Mouse (Mus musculus): Measurements from ENCODE around the gene Vstm2l. TPM values are rescaled to one million over a fixed set of nuclear protein-coding genes. Genes with fewer than 3 reads are reported as not detected.
A peak's percentile ranks its signal among the peaks of the same experiment; 100 is the strongest.

Vstm2l gene
- polyA plus RNA-seq, 1 experiment from 2014 or later: not detected

DNA sequence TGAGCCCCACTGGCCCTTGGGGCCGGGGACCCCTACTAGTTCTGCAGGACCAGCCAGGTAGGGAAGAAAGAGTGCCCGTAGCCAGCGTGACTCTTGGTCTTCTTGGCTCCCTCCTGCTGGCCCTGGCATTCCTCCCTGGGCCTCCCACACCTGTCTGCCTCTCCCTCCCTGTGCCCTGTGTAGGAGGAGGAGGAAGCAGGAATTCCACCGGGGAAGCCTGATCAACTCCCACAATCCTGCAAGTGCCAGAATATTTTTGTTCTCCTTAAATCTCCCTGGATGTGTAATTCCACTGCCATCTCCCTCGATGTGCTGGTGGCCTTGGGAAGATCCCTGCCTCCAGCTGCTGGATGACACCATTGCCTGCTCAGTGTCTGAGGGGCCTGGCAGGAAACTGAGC lies 10.1 kb downstream of the Vstm2l start:
- ATAC-seq (replicated peaks; ENCODE audit: extremely low read depth, insufficient read depth, low FRiP score): no peak
- no peaks in the 10 kb centered on the region for H3K9me3 ChIP-seq (replicated peaks; ENCODE audit: control insufficient read depth, low read length)
- no peaks in the 10 kb centered on the region for H3K36me3 ChIP-seq (ENCODE audit: control insufficient read depth, insufficient read depth)
- no peaks in the 10 kb centered on the region for H3K4me1 ChIP-seq (ENCODE audit: control insufficient read depth, insufficient read depth, low read length)
- no peak overlapping the region for H3K9ac ChIP-seq (ENCODE audit: low read length)
- no peak overlapping the region for H3K4me2 ChIP-seq (ENCODE audit: low read depth, low read length)
- WGBS: 47% methylated on average over 5 of the region's 5 CpGs
- peaks cover 32% of the 10 kb centered on the region for H3K27me3 ChIP-seq (ENCODE audit: control insufficient read depth, insufficient read depth, low read length)
- H3K4me3 ChIP-seq (ENCODE audit: low read length): no peak overlapping the region
- H3K27ac ChIP-seq (ENCODE audit: low read length): no peak overlapping the region

DNA sequence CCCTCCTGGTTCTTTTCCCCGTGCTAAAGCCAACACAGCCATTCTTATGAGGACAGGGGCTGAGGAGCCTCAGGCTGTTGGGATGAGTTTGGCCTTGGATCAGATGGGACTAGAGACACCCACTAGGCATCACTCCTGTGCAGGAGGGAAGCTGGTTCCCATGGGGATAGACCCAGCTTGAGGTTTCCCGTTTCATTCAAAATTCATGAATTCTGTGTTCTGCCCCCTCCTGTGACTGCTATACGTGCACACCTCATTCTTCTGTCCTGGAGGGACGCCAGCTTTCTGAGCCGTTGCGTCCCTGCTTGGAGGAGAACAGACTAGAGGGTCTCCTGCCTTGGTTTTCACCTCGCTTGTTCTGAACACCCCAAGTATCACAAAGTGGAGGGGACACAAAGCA lies 12.0 kb downstream of the Vstm2l start:
- no peaks in the 10 kb centered on the region for H3K9me3 ChIP-seq (replicated peaks; ENCODE audit: control insufficient read depth, low read length)
- no peak overlapping the region for H3K27ac ChIP-seq (ENCODE audit: low read length)
- 53% methylated on average over 7 of the region's 7 CpGs for WGBS
- H3K4me3 ChIP-seq (ENCODE audit: low read length): no peak overlapping the region
- no peaks in the 10 kb centered on the region for H3K36me3 ChIP-seq (ENCODE audit: control insufficient read depth, insufficient read depth)
- H3K9ac ChIP-seq (ENCODE audit: low read length): no peak overlapping the region
- ATAC-seq (replicated peaks; ENCODE audit: extremely low read depth, insufficient read depth, low FRiP score): no peak
- H3K4me2 ChIP-seq (ENCODE audit: low read depth, low read length): no peak overlapping the region
- H3K27me3 ChIP-seq (ENCODE audit: control insufficient read depth, insufficient read depth, low read length): peaks cover 29% of the 10 kb centered on the region
- no peaks in the 10 kb centered on the region for H3K4me1 ChIP-seq (ENCODE audit: control insufficient read depth, insufficient read depth, low read length)

DNA sequence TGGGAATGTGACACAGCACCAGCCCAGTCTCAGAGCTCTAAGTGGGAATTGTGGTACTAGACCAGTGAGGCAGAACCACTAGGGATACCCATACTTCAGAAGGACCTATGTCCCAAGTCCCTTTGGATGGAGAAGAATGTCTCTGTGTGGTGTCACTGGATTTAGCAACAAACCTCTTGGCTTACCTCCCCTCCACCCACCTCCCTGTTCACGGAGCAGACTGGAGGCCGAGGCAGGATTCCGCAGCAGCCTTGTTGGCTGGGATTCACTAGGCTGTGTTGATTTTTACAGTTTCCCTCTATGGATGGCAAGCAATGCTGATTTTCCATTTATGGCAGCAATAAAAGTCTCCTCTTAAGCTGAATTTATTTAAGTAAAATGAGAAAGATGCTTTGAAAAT lies 12.5 kb downstream of the Vstm2l start:
- Histone ChIP-seq H3K4me3 (ENCODE audit: low read length) (no peak overlapping the region), H3K27me3 (ENCODE audit: control insufficient read depth, insufficient read depth, low read length) (peaks cover 29% of the 10 kb centered on the region), H3K27ac (ENCODE audit: low read length) (no peak overlapping the region), H3K36me3 (ENCODE audit: control insufficient read depth, insufficient read depth) (no peaks in the 10 kb centered on the region), H3K9me3 (replicated peaks; ENCODE audit: control insufficient read depth, low read length) (no peaks in the 10 kb centered on the region), H3K9ac (ENCODE audit: low read length) (no peak overlapping the region), H3K4me2 (ENCODE audit: low read depth, low read length) (no peak overlapping the region), H3K4me1 (ENCODE audit: control insufficient read depth, insufficient read depth, low read length) (no peaks in the 10 kb centered on the region)
- no peak for ATAC-seq (replicated peaks; ENCODE audit: extremely low read depth, insufficient read depth, low FRiP score)
- 65% methylated on average over 3 of the region's 3 CpGs for WGBS

DNA sequence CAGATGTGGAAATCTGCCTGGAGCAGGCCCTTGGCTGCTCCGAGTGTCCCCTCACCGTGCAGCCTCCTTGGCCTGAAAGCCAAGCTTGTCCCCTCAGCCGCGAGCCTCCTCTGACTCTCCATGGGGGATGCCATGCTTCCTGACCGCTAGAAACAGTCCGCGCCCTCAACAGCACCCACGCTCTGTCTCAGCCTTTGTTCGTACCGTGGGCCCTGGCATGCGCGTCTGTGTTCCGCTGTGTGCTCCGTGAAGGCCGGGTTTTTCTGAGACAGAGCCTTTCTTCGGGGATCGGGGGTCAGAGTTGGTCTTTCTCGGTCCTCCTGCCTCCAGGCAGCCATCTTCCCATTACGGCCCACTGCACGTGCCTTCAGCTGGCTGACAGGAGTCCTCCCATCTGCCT lies 12.9 kb downstream of the Vstm2l start:
- ATAC-seq (replicated peaks; ENCODE audit: extremely low read depth, insufficient read depth, low FRiP score): no peak

DNA sequence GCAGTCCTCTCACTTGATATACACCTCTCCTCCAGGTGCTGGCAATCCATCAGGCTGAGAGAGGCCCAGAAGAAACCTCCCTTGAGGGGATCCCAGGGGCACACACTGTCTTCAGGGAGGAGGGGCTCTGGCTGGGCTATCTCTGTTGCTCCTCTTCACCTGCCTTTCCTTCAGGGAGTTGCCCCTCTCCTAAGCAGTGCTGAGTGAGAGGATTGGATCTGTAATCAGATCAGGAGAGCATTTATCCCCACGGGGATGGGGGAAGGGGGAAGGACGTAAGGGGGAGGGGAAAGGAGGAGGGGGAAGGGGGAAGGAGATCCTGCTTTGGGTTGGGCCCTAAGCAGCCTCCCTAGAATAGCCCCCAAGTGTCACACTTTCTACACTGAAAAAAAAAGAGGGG lies 13.4 kb downstream of the Vstm2l start:
- H3K4me1 ChIP-seq (ENCODE audit: control insufficient read depth, insufficient read depth, low read length): no peaks in the 10 kb centered on the region
- H3K9ac ChIP-seq (ENCODE audit: low read length): no peak overlapping the region
- no peaks in the 10 kb centered on the region for H3K36me3 ChIP-seq (ENCODE audit: control insufficient read depth, insufficient read depth)
- no peak overlapping the region for H3K4me2 ChIP-seq (ENCODE audit: low read depth, low read length)
- no peaks in the 10 kb centered on the region for H3K9me3 ChIP-seq (replicated peaks; ENCODE audit: control insufficient read depth, low read length)
- H3K27me3 ChIP-seq (ENCODE audit: control insufficient read depth, insufficient read depth, low read length): peaks cover 21% of the 10 kb centered on the region
- WGBS: 8% methylated on average over 2 of the region's 2 CpGs
- no peak overlapping the region for H3K4me3 ChIP-seq (ENCODE audit: low read length)
- no peak for ATAC-seq (replicated peaks; ENCODE audit: extremely low read depth, insufficient read depth, low FRiP score)
- H3K27ac ChIP-seq (ENCODE audit: low read length): no peak overlapping the region

More for the DNA sequence above, 12.9 kb downstream of the Vstm2l start:
- Histone ChIP-seq H3K27me3 (ENCODE audit: control insufficient read depth, insufficient read depth, low read length) (peaks cover 25% of the 10 kb centered on the region), H3K27ac (ENCODE audit: low read length) (no peak overlapping the region), H3K9me3 (replicated peaks; ENCODE audit: control insufficient read depth, low read length) (no peaks in the 10 kb centered on the region), H3K36me3 (ENCODE audit: control insufficient read depth, insufficient read depth) (no peaks in the 10 kb centered on the region), H3K4me3 (ENCODE audit: low read length) (no peak overlapping the region), H3K4me2 (ENCODE audit: low read depth, low read length) (no peak overlapping the region), H3K4me1 (ENCODE audit: control insufficient read depth, insufficient read depth, low read length) (no peaks in the 10 kb centered on the region), H3K9ac (ENCODE audit: low read length) (no peak overlapping the region)
- 59% methylated on average over 20 of the region's 20 CpGs for WGBS

DNA sequence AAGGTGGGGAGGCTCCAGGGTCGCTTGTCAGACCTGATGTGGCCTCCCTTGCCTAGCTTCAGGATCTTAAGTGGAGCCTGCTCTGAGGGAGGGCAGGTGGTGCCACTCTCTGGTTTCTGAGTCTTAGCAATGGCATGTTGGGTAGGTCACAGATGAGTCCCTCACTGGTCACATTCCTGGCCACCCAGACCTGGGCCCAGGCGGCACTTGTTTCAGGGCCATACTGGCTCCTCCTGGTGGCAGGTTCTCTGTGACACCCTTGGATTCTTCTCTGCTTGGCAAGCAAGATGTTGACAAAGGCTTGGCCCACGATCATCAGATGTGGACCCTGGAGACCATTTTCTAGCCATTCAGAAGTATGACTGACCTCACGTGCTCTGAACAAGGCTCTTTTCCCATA lies 18.2 kb downstream of the Vstm2l start:
- no peak overlapping the region for H3K4me2 ChIP-seq (ENCODE audit: low read depth, low read length)
- no peaks in the 10 kb centered on the region for H3K36me3 ChIP-seq (ENCODE audit: control insufficient read depth, insufficient read depth)
- no peak overlapping the region for H3K9ac ChIP-seq (ENCODE audit: low read length)
- no peaks in the 10 kb centered on the region for H3K4me1 ChIP-seq (ENCODE audit: control insufficient read depth, insufficient read depth, low read length)
- H3K4me3 ChIP-seq (ENCODE audit: low read length): no peak overlapping the region
- H3K9me3 ChIP-seq (replicated peaks; ENCODE audit: control insufficient read depth, low read length): 0 out of 2 replicates have a peak, but pooled peaks cover 2% of the 10 kb centered on the region
- H3K27me3 ChIP-seq (ENCODE audit: control insufficient read depth, insufficient read depth, low read length): peaks cover 9% of the 10 kb centered on the region; the same call in 1 of the 2 replicates
- no peak for ATAC-seq (replicated peaks; ENCODE audit: extremely low read depth, insufficient read depth, low FRiP score)
- WGBS: 67% methylated on average over 4 of the region's 4 CpGs
- H3K27ac ChIP-seq (ENCODE audit: low read length): no peak overlapping the region

DNA sequence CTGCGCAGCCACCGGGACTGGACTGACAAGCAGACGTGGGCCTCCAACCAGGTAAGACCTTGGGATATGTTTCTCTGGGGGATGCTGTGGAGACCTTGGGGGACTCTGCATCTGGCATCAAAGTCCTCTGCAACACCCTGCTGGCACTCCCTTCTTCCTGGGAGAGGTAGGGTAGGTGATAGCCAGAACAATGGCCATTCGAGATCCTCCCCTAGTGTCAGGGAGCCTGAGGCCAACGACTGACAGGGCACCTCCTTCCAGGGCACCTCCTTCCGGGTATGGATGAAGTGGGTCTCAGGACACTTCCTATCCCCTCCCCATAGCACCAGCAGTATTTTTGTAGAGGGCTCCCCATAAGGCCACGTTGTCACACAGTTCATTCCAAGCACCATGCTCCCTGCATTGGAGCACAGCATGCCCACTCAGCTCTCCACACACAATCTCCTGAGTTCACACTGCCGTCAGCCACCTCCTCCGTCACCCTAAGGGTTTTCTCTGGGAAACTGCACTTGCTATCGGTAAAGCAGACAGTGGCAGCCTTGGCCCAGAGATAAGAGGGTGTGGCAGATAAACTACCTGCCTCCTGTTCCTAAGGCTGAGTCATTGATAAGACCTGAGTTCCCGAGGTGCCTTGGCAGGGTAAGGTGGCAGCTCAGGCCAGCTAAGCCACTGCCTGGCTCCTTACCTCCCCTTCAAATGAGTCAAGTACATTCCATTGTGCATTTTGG lies 21.2 kb downstream of the Vstm2l start:
- no peaks in the 10 kb centered on the region; the same call in 1 of the 2 replicates for H3K4me1 ChIP-seq (ENCODE audit: control insufficient read depth, insufficient read depth, low read length)
- no peak overlapping the region for H3K9ac ChIP-seq (ENCODE audit: low read length)
- H3K4me2 ChIP-seq (ENCODE audit: low read depth, low read length): no peak overlapping the region
- H3K27ac ChIP-seq (ENCODE audit: low read length): no peak overlapping the region
- WGBS: 52% methylated on average over 11 of the region's 11 CpGs
- no peaks in the 10 kb centered on the region for H3K36me3 ChIP-seq (ENCODE audit: control insufficient read depth, insufficient read depth)
- no peak for ATAC-seq (replicated peaks; ENCODE audit: extremely low read depth, insufficient read depth, low FRiP score)
- H3K9me3 ChIP-seq (replicated peaks; ENCODE audit: control insufficient read depth, low read length): 0 out of 2 replicates have a peak, but pooled peaks cover 2% of the 10 kb centered on the region
- no peak overlapping the region for H3K4me3 ChIP-seq (ENCODE audit: low read length)
- H3K27me3 ChIP-seq (ENCODE audit: control insufficient read depth, insufficient read depth, low read length): peaks cover 16% of the 10 kb centered on the region

DNA sequence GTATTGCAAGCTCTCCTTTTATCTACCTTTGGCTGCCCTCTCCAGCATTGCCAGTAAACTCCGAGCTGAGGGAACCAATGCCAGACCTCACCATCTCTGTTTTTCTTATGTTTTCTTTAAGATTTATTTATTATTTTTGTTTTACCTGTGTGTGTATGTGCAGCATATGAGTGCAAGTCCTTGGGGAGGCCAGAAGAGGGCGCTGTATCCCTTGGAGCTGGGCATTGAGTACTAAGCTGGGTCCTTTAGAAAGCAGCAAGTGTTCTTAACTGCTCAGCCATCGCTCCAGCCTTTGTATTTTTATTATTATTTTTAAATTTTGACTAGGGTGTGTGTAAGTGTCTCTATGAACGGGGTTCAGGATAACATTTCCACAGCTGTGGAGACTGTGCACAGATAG lies 22.2 kb downstream of the Vstm2l start:
- H3K9ac ChIP-seq (ENCODE audit: low read length): no peak overlapping the region
- peaks cover 27% of the 10 kb centered on the region for H3K27me3 ChIP-seq (ENCODE audit: control insufficient read depth, insufficient read depth, low read length)
- WGBS: 73% methylated on average over 4 of the region's 4 CpGs
- ATAC-seq (replicated peaks; ENCODE audit: extremely low read depth, insufficient read depth, low FRiP score): no peak
- H3K4me2 ChIP-seq (ENCODE audit: low read depth, low read length): no peak overlapping the region
- H3K9me3 ChIP-seq (replicated peaks; ENCODE audit: control insufficient read depth, low read length): 0 out of 2 replicates have a peak, but pooled peaks cover 2% of the 10 kb centered on the region
- peaks cover 3% of the 10 kb centered on the region; the same call in 1 of the 2 replicates for H3K4me1 ChIP-seq (ENCODE audit: control insufficient read depth, insufficient read depth, low read length)
- no peaks in the 10 kb centered on the region for H3K36me3 ChIP-seq (ENCODE audit: control insufficient read depth, insufficient read depth)
- no peak overlapping the region for H3K4me3 ChIP-seq (ENCODE audit: low read length)
- H3K27ac ChIP-seq (ENCODE audit: low read length): no peak overlapping the region

DNA sequence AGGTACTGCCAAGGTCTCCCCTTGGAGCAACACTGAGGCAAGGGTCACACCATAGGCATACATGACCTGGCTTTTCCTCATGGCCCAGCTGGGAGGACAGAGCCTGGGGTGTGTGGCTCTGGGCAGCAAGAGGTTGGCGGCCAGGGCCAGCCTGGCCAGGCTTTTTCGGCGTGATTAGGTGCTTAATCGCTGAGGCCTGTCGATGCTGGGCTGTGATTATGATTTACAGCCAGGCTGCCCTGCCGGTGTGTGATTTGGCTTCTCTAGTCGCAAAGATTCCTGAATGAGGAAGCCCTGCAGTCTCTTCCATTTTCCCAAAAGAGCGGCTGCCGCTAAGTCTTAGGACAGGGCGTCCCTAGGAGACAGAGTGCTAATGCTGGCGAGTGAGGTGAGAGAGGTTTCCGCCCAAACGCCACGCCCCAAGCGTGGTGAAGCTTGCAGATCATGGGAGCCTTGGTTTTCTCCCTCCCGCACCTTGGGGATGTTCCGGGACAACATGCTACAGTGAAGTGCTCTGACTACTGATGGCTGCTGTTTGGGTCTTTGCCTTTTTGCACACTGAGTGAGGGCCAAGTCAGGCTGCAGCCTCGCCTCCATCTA lies 26.2 kb downstream of the Vstm2l start:
- Histone ChIP-seq H3K27ac (ENCODE audit: low read length) (no peak overlapping the region), H3K9ac (ENCODE audit: low read length) (no peak overlapping the region), H3K4me2 (ENCODE audit: low read depth, low read length) (peak overlapping the region; percentile 30), H3K36me3 (ENCODE audit: control insufficient read depth, insufficient read depth) (no peaks in the 10 kb centered on the region), H3K4me3 (ENCODE audit: low read length) (no peak overlapping the region), H3K27me3 (ENCODE audit: control insufficient read depth, insufficient read depth, low read length) (peaks cover 27% of the 10 kb centered on the region), H3K4me1 (ENCODE audit: control insufficient read depth, insufficient read depth, low read length) (peaks cover 11% of the 10 kb centered on the region), H3K9me3 (replicated peaks; ENCODE audit: control insufficient read depth, low read length) (0 out of 2 replicates have a peak, but pooled peaks cover 2% of the 10 kb centered on the region)
- 8% methylated on average over 18 of the region's 18 CpGs for WGBS
- no peak for ATAC-seq (replicated peaks; ENCODE audit: extremely low read depth, insufficient read depth, low FRiP score)
